Mouse (Mus musculus) cerebellum, adult 11 months (tissue): ENCODE measurements around the gene Igdcc3.

Experiments
- DNase-seq: peaks from one replicate; pipeline ENCODE4 v3.0.0; 2022

Igdcc3 gene

GRCm38 (mm10) chr9:65141306-65141975 is 452 bp downstream of the Igdcc3 start:
- no peak for DNase-seq

- no peak for DNase-seq
These were observed 958 bp downstream of the Igdcc3 start for GRCm38 (mm10) chr9:65141976-65142318.

GRCm38 (mm10) chr9:65142399-65142798 is 1.4 kb downstream of the Igdcc3 start:
- DNase-seq = no peak

GRCm38 (mm10) chr9:65146001-65146400 is 5.0 kb downstream of the Igdcc3 start:
- DNase-seq = no peak

GRCm38 (mm10) chr9:65148507-65148906 is 7.5 kb downstream of the Igdcc3 start:
- DNase-seq = no peak

GRCm38 (mm10) chr9:65152711-65153330 is 11.8 kb downstream of the Igdcc3 start:
- no peak for DNase-seq

- DNase-seq = no peak
These were observed 12.3 kb downstream of the Igdcc3 start for GRCm38 (mm10) chr9:65153331-65153711.

- DNase-seq = no peak
These were observed 13.9 kb downstream of the Igdcc3 start for GRCm38 (mm10) chr9:65154692-65155455.

GRCm38 (mm10) chr9:65156604-65157003 is 15.6 kb downstream of the Igdcc3 start:
- DNase-seq = no peak

GRCm38 (mm10) chr9:65157631-65158030 is 16.6 kb downstream of the Igdcc3 start:
- DNase-seq = no peak

GRCm38 (mm10) chr9:65161188-65161587 is 20.2 kb downstream of the Igdcc3 start:
- no peak for DNase-seq

- DNase-seq = no peak
These were observed 20.9 kb downstream of the Igdcc3 start for GRCm38 (mm10) chr9:65161881-65162280.

GRCm38 (mm10) chr9:65162711-65163639 is 22.0 kb downstream of the Igdcc3 start:
- no peak for DNase-seq

- DNase-seq = no peak
These were observed 23.9 kb downstream of the Igdcc3 start for GRCm38 (mm10) chr9:65164870-65165269.

- no peak for DNase-seq
These were observed 25.4 kb downstream of the Igdcc3 start for GRCm38 (mm10) chr9:65166386-65166785.

GRCm38 (mm10) chr9:65168534-65168933 is 27.5 kb downstream of the Igdcc3 start:
- no peak for DNase-seq

- no peak for DNase-seq
These were observed 28.0 kb downstream of the Igdcc3 start for GRCm38 (mm10) chr9:65168952-65169351.

- no peak for DNase-seq
These were observed 31.7 kb downstream of the Igdcc3 start for GRCm38 (mm10) chr9:65172654-65173053.

- no peak for DNase-seq
These were observed 34.4 kb downstream of the Igdcc3 start for GRCm38 (mm10) chr9:65175234-65175938.

GRCm38 (mm10) chr9:65175939-65176871 is 35.2 kb downstream of the Igdcc3 start:
- DNase-seq = no peak

GRCm38 (mm10) chr9:65177497-65177896 is 36.5 kb downstream of the Igdcc3 start:
- no peak for DNase-seq
